Mouse (Mus musculus) bone marrow macrophage, adult 2 months (primary cell): ENCODE results near the gene Ak5.

Experiments used
- CTCF ChIP-seq: IDR thresholded peaks from 2 replicates; pipeline ENCODE4 v1.5.1; 2012; ENCODE audit warnings: low read depth, mild to moderate bottlenecking, low read length, moderate library complexity
- POLR2A ChIP-seq: IDR thresholded peaks from 2 replicates; pipeline ENCODE4 v1.6.1; 2012; ENCODE audit warnings: mild to moderate bottlenecking, low read depth, low read length, borderline replicate concordance

GRCm38 (mm10) chr3:152550528-152551115, 117.5 kb downstream of the Ak5 start:
- no peak for TF ChIP-seq POLR2A
- TF ChIP-seq CTCF, result no peak
